Mouse (Mus musculus) heart, postnatal 10 days (tissue): ENCODE results near the gene Kcne3. TPM values are rescaled to one million over a fixed set of nuclear protein-coding genes. Genes with fewer than 3 reads are reported as not detected.

Experiments
- DNase-seq, 2 experiments: peaks; one replicate each; pipeline ENCODE4 v3.0.0; 2021
- intact Hi-C: fragments of 180-260 bp; cut with DNase I; formaldehyde crosslinking; loops from one replicate; pipeline ENCODE4 v1.15.1; 2025
- total RNA-seq, 2 experiments: library from RNA; stranded (reverse); gene quantifications; 2 replicates each; pipeline ENCODE4 v1.2.3; 2021

Kcne3 gene
- total RNA-seq, 2 experiments from 2014 or later = 0.99 to 2.0 TPM

DNA sequence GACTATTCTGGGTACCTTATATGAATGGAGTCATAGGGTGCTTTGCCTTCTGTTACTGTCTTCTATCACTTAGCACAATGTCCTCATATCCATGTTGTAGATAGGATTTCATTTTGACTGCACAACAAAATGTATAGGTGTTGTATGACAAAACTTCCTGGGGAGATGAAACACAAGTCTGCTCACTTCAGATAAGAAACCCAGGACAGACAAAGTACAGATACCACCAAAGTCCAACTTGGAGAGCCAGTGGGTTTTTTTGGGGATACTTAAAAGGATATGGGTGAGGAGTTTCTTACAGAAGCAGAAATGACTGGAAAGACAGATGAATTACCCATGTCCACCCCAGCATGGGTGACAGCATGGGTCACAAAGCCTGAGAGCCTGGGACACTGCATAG lies 57.4 kb downstream of the Kcne3 start:
- intact Hi-C loops = loop anchor here (1.0 to 5.0 kb wide), 3 partner anchors 43 to 246 kb away; no protein-coding TSS in a partner anchor

More for the DNA sequence above, 57.4 kb downstream of the Kcne3 start:
- no peak for DNase-seq

Other genes starting within 250 kb of the Kcne3 start
- gene Rnf169, start 196.1 kb upstream of the Kcne3 start, total RNA-seq = 10 to 100 TPM; 15.7 TPM
- gene Chrdl2, start 170.3 kb upstream of the Kcne3 start, total RNA-seq = not detected
- 10 to 100 TPM; 14.9 to 16.2 TPM for gene Pold3, start 54.9 kb upstream of the Kcne3 start, total RNA-seq
- gene Lipt2, start 17.2 kb upstream of the Kcne3 start, total RNA-seq = 1 to 10 TPM; 4.4 to 5.0 TPM
- 1 to 10 TPM; 6.9 to 7.0 TPM for gene Pgm2l1, start 50.9 kb downstream of the Kcne3 start, total RNA-seq
- 1 to 10 TPM; 1.9 to 3.3 TPM for gene P4ha3, start 109.0 kb downstream of the Kcne3 start, total RNA-seq
- gene C2cd3, start 195.7 kb downstream of the Kcne3 start, total RNA-seq = 10 to 100 TPM; 11.2 to 13.1 TPM
- 10 to 100 TPM; 43.5 to 44.8 TPM for gene Ppme1, start 195.8 kb downstream of the Kcne3 start, total RNA-seq